Mouse (Mus musculus) gastrocnemius, adult 18-20 months (tissue): Measurements from ENCODE around the gene Krt87. TPM values are rescaled to one million over a fixed set of nuclear protein-coding genes. Genes with fewer than 3 reads are reported as not detected.

Source experiments
- total RNA-seq, 2 experiments: library from RNA; stranded (reverse); gene quantifications; 2 replicates each; pipeline ENCODE4 v1.2.3; 2021

Gene Krt87
- total RNA-seq, 2 experiments from 2014 or later: not detected

Other genes starting within 250 kb of the Krt87 start
- gene Grasp, start 214.6 kb downstream of the Krt87 start, total RNA-seq: 1 to 10 TPM; 4.4 to 5.1 TPM
- gene Nr4a1, start 184.5 kb downstream of the Krt87 start, total RNA-seq: 100 to 1,000 TPM; 206 to 234 TPM
- gene Atg101, start 154.5 kb downstream of the Krt87 start, total RNA-seq: 10 to 100 TPM; 25.0 to 31.3 TPM
- gene 6030408B16Rik, start 145.6 kb downstream of the Krt87 start, total RNA-seq: under 1 TPM; 0.26 to 0.27 TPM
- gene Krt80, start 68.6 kb downstream of the Krt87 start, total RNA-seq: 1 to 10 TPM; 1.4 to 3.8 TPM
- under 1 TPM in 1 of 2 experiments, not detected in 1; 0.14 TPM for gene Krt7, start 27.8 kb downstream of the Krt87 start, total RNA-seq
- not detected for gene Krt88, start 8.9 kb upstream of the Krt87 start, total RNA-seq
- gene Krt81, start 24.9 kb upstream of the Krt87 start, total RNA-seq: not detected
- not detected for gene Krt86, start 34.7 kb upstream of the Krt87 start, total RNA-seq
- gene Krt83, start 52.7 kb upstream of the Krt87 start, total RNA-seq: not detected
- not detected for gene Gm49425, start 78.5 kb upstream of the Krt87 start, total RNA-seq
- gene Krt84, start 94.0 kb upstream of the Krt87 start, total RNA-seq: not detected
- gene Krt82, start 111.9 kb upstream of the Krt87 start, total RNA-seq: not detected
- gene Krt90, start 124.1 kb upstream of the Krt87 start, total RNA-seq: not detected
- gene Krt75, start 135.1 kb upstream of the Krt87 start, total RNA-seq: not detected
- gene Gm5414, start 189.4 kb upstream of the Krt87 start, total RNA-seq: not detected
- not detected for gene Gm5478, start 208.6 kb upstream of the Krt87 start, total RNA-seq
- not detected for gene Krt6b, start 241.5 kb upstream of the Krt87 start, total RNA-seq